Mouse (Mus musculus): ENCODE data around the gene Prdm10. TPM values are rescaled to one million over a fixed set of nuclear protein-coding genes. Genes with fewer than 3 reads are reported as not detected.

Gene Prdm10
- polyA plus RNA-seq, 1 experiment from 2014 or later = 1.2 TPM

DNA sequence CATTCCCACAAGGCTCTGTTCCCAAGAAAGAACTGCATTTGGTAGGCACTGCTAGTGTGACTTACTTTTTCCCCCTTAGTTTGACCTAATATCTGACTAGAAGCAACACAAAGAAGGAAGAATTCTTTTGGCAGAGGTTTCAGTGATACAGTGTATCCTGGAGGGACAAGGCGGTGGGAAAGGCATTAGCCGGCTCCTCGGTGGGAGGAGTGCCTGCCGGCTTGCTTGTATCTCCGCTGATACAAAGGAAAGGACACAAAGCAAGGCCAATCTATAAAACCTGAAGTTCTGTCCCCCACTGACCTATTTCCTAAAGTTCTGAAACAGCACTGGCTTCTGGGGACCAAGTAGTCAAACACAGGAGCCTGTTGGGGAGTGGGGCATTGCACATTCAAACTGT is 24.8 kb downstream of the Prdm10 start:
- no peak for ATAC-seq
- 87% methylated on average over 5 of the region's 5 CpGs for WGBS
- no peak for TF ChIP-seq CTCF (IDR thresholded peaks at IDR 0.05)
- TF ChIP-seq EP300 (IDR thresholded peaks at IDR 0.05) = no peak

DNA sequence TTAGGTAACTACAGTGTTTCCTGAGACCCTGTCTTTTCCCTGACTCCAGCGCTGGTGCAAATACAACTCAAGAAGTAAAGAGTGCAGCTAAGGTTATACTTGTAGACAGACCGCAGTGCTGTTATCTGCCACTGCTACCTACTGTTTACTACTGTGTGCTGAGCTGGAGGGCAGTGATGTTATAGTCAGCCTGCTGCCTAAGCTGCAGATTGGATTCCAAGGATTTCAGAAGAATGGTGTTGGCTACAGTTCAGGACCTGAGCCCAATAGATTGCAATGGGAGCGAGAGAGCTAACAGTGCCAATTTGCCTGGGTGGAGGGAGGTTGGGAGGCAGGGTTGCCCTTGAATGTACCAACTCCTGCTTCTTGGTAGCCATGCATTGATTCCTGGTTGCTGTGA is 25.5 kb downstream of the Prdm10 start:
- Histone ChIP-seq H3K4me3 (ENCODE audit: low read depth, low read length) (no peak overlapping the region), H3K9me3 (ENCODE audit: low read length) (no peaks in the 10 kb centered on the region), H3K27me3 (replicated peaks; ENCODE audit: insufficient read depth, low read length) (no peaks in the 10 kb centered on the region), H3K36me3 (ENCODE audit: insufficient read depth, low read length) (no peaks in the 10 kb centered on the region), H3K4me1 (ENCODE audit: insufficient read depth, low read depth, low read length) (no peaks in the 10 kb centered on the region), H3K4me2 (replicated peaks; ENCODE audit: low read depth, low read length) (no peak overlapping the region), H3K9ac (replicated peaks; ENCODE audit: low read depth) (no peak overlapping the region), H3K27ac (ENCODE audit: low read length) (no peak overlapping the region)
- DNase-seq (ENCODE audit: low spot score) (no peak), ATAC-seq (no peak)
- no peak for TF ChIP-seq EP300 (IDR thresholded peaks at IDR 0.05)
- TF ChIP-seq CTCF (IDR thresholded peaks at IDR 0.05) = no peak
- WGBS = 63% methylated on average over 3 of the region's 3 CpGs

More for the DNA sequence above, 24.8 kb downstream of the Prdm10 start:
- Histone ChIP-seq H3K4me2 (replicated peaks; ENCODE audit: low read depth, low read length) (no peak overlapping the region), H3K27ac (ENCODE audit: low read length) (no peak overlapping the region), H3K4me3 (ENCODE audit: low read depth, low read length) (no peak overlapping the region), H3K9ac (replicated peaks; ENCODE audit: low read depth) (no peak overlapping the region), H3K36me3 (ENCODE audit: insufficient read depth, low read length) (no peaks in the 10 kb centered on the region), H3K27me3 (replicated peaks; ENCODE audit: insufficient read depth, low read length) (no peaks in the 10 kb centered on the region), H3K9me3 (ENCODE audit: low read length) (no peaks in the 10 kb centered on the region), H3K4me1 (ENCODE audit: insufficient read depth, low read depth, low read length) (no peaks in the 10 kb centered on the region)
- no peak for DNase-seq (ENCODE audit: low spot score)

- Histone ChIP-seq H3K27ac (ENCODE audit: low read length) (no peak overlapping the region), H3K9me3 (ENCODE audit: low read length) (no peaks in the 10 kb centered on the region), H3K4me3 (ENCODE audit: low read depth, low read length) (no peak overlapping the region), H3K4me1 (ENCODE audit: insufficient read depth, low read depth, low read length) (no peaks in the 10 kb centered on the region), H3K9ac (replicated peaks; ENCODE audit: low read depth) (no peak overlapping the region), H3K27me3 (replicated peaks; ENCODE audit: insufficient read depth, low read length) (no peaks in the 10 kb centered on the region), H3K4me2 (replicated peaks; ENCODE audit: low read depth, low read length) (no peak overlapping the region), H3K36me3 (ENCODE audit: insufficient read depth, low read length) (no peaks in the 10 kb centered on the region)
- no peak for DNase-seq (ENCODE audit: low spot score)
- ATAC-seq = peak; percentile 50
- 52% methylated on average over 3 of the region's 3 CpGs for WGBS
- no peak for TF ChIP-seq EP300 (IDR thresholded peaks at IDR 0.05)
- no peak for TF ChIP-seq CTCF (IDR thresholded peaks at IDR 0.05)
Measured at GRCm38 (mm10) chr9:31307232-31307631, 26.9 kb downstream of the Prdm10 start.

DNA sequence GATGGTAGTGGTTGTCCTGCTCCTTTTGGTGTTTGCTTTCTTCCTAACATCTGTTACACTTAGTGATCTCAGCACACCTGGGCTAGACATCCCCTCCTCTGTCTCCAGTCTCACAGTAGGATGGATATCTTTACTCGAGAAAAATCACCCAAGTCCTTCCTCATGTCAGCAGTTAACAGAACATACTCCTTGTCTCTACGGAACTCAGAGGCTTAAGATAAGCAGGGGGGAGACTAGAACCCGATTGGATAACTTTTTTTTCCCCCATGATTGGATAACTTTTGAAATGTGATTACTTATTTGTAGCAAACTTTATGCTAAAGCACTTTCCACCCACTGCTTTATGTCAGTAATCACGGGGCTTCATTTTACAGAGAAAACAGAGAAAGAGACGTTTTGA is 28.7 kb downstream of the Prdm10 start:
- DNase-seq (ENCODE audit: low spot score) (no peak), ATAC-seq (no peak)
- TF ChIP-seq CTCF (IDR thresholded peaks at IDR 0.05) (no peak), EP300 (IDR thresholded peaks at IDR 0.05) (no peak)
- Histone ChIP-seq H3K9me3 (ENCODE audit: low read length) (no peaks in the 10 kb centered on the region), H3K4me1 (ENCODE audit: insufficient read depth, low read depth, low read length) (no peaks in the 10 kb centered on the region), H3K27me3 (replicated peaks; ENCODE audit: insufficient read depth, low read length) (no peaks in the 10 kb centered on the region), H3K4me3 (ENCODE audit: low read depth, low read length) (no peak overlapping the region), H3K9ac (replicated peaks; ENCODE audit: low read depth) (no peak overlapping the region), H3K27ac (ENCODE audit: low read length) (no peak overlapping the region), H3K36me3 (ENCODE audit: insufficient read depth, low read length) (no peaks in the 10 kb centered on the region), H3K4me2 (replicated peaks; ENCODE audit: low read depth, low read length) (no peak overlapping the region)
- 45% methylated on average over 5 of the region's 5 CpGs for WGBS

- Histone ChIP-seq H3K4me3 (ENCODE audit: low read depth, low read length) (no peak overlapping the region), H3K9ac (replicated peaks; ENCODE audit: low read depth) (no peak overlapping the region), H3K27me3 (replicated peaks; ENCODE audit: insufficient read depth, low read length) (no peaks in the 10 kb centered on the region), H3K4me2 (replicated peaks; ENCODE audit: low read depth, low read length) (no peak overlapping the region), H3K9me3 (ENCODE audit: low read length) (no peaks in the 10 kb centered on the region), H3K27ac (ENCODE audit: low read length) (no peak overlapping the region), H3K4me1 (ENCODE audit: insufficient read depth, low read depth, low read length) (no peaks in the 10 kb centered on the region), H3K36me3 (ENCODE audit: insufficient read depth, low read length) (no peaks in the 10 kb centered on the region)
- ATAC-seq (no peak), DNase-seq (ENCODE audit: low spot score) (no peak)
- no peak for TF ChIP-seq CTCF (IDR thresholded peaks at IDR 0.05)
- no peak for TF ChIP-seq EP300 (IDR thresholded peaks at IDR 0.05)
- 69% methylated on average over 4 of the region's 4 CpGs for WGBS
Measured at GRCm38 (mm10) chr9:31310662-31311061, 30.3 kb downstream of the Prdm10 start.

- TF ChIP-seq CTCF (IDR thresholded peaks at IDR 0.05) (no peak), EP300 (IDR thresholded peaks at IDR 0.05) (no peak)
- no peaks in the 10 kb centered on the region for H3K27me3 ChIP-seq (replicated peaks; ENCODE audit: insufficient read depth, low read length)
- H3K9ac ChIP-seq (replicated peaks; ENCODE audit: low read depth) = no peak overlapping the region
- ATAC-seq (no peak), DNase-seq (ENCODE audit: low spot score) (no peak)
- H3K4me1 ChIP-seq (ENCODE audit: insufficient read depth, low read depth, low read length) = no peaks in the 10 kb centered on the region
- H3K27ac ChIP-seq (ENCODE audit: low read length) = no peak overlapping the region
- no peak overlapping the region for H3K4me3 ChIP-seq (ENCODE audit: low read depth, low read length)
- H3K4me2 ChIP-seq (replicated peaks; ENCODE audit: low read depth, low read length) = no peak overlapping the region
- WGBS = 52% methylated on average over 1 of the region's 1 CpGs
- no peaks in the 10 kb centered on the region for H3K9me3 ChIP-seq (ENCODE audit: low read length)
- no peaks in the 10 kb centered on the region for H3K36me3 ChIP-seq (ENCODE audit: insufficient read depth, low read length)
Measured at GRCm38 (mm10) chr9:31313876-31314275, 33.5 kb downstream of the Prdm10 start.

DNA sequence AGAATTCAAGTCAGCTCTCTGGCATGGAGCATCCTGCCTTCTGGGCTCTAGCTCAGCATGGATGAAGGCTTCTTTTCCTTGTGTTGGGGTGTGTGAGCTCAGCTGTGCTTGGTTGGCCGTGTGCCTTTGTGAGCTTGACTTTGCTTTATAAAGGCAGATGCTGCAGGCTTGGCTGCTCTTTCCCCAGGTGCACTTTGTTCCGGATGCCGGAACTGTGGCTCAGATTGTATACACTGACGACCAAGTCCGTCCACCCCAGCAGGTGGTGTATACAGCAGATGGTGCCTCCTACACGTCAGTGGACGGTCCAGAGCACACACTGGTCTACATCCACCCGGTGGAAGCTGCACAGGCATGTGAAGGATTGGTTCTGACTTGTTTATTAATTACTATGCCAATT is 35.6 kb downstream of the Prdm10 start:
- Histone ChIP-seq H3K4me3 (ENCODE audit: low read depth, low read length) (no peak overlapping the region), H3K36me3 (ENCODE audit: insufficient read depth, low read length) (no peaks in the 10 kb centered on the region), H3K9ac (replicated peaks; ENCODE audit: low read depth) (no peak overlapping the region), H3K9me3 (ENCODE audit: low read length) (no peaks in the 10 kb centered on the region), H3K4me2 (replicated peaks; ENCODE audit: low read depth, low read length) (no peak overlapping the region), H3K4me1 (ENCODE audit: insufficient read depth, low read depth, low read length) (no peaks in the 10 kb centered on the region), H3K27ac (ENCODE audit: low read length) (no peak overlapping the region), H3K27me3 (replicated peaks; ENCODE audit: insufficient read depth, low read length) (no peaks in the 10 kb centered on the region)
- no peak for DNase-seq (ENCODE audit: low spot score)
- no peak for ATAC-seq
- TF ChIP-seq EP300 (IDR thresholded peaks at IDR 0.05) = no peak
- no peak for TF ChIP-seq CTCF (IDR thresholded peaks at IDR 0.05)
- WGBS = 74% methylated on average over 8 of the region's 8 CpGs
